Mouse (Mus musculus): Measurements from ENCODE around the gene Rtn4. TPM values are rescaled to one million over a fixed set of nuclear protein-coding genes. Genes with fewer than 3 reads are reported as not detected.

The Rtn4 gene
- total RNA-seq, 2 experiments from 2014 or later: 690 to 719 TPM

Other genes starting within 250 kb of the Rtn4 start
- gene Prorsd1, start 177.9 kb upstream of the Rtn4 start, total RNA-seq (2021): 1 to 10 TPM; 2.6 to 3.8 TPM
- gene Mtif2, start 166.5 kb upstream of the Rtn4 start, total RNA-seq (2021): 10 to 100 TPM; 28.3 to 31.5 TPM
- gene Clhc1, start 145.0 kb upstream of the Rtn4 start, total RNA-seq (2021): under 1 TPM; 0.16 to 0.23 TPM
- 100 to 1,000 TPM; 479 to 533 TPM for gene Rps27a, start 144.8 kb upstream of the Rtn4 start, total RNA-seq (2021)
- 1 to 10 TPM; 2.0 to 2.1 TPM for gene 4931440F15Rik, start 132.7 kb downstream of the Rtn4 start, total RNA-seq (2021)